Mouse (Mus musculus) lung, postnatal 0 days (tissue): Measurements from ENCODE around the gene Prpf18.

Experiments
- CTCF ChIP-seq: IDR thresholded peaks from 2 replicates; pipeline ENCODE4 v1.5.1; 2016; ENCODE audit warnings: antibody characterized with exemption, mild to moderate bottlenecking
- EP300 ChIP-seq: IDR thresholded peaks from 2 replicates; pipeline ENCODE4 v1.6.1; 2016; ENCODE audit warnings: antibody characterized with exemption, mild to moderate bottlenecking, control low read depth

- no peak for TF ChIP-seq CTCF
- no peak for TF ChIP-seq EP300
Observed at GRCm38 (mm10) chr2:4621471-4621985, 30.4 kb downstream of the Prpf18 start.
